Mouse (Mus musculus): ENCODE data around the gene Mgat4c. TPM values are rescaled to one million over a fixed set of nuclear protein-coding genes. Genes with fewer than 3 reads are reported as not detected.

Gene Mgat4c
- total and polyA plus RNA-seq, 2 experiments from 2014 or later = 50.3 to 81.8 TPM

DNA sequence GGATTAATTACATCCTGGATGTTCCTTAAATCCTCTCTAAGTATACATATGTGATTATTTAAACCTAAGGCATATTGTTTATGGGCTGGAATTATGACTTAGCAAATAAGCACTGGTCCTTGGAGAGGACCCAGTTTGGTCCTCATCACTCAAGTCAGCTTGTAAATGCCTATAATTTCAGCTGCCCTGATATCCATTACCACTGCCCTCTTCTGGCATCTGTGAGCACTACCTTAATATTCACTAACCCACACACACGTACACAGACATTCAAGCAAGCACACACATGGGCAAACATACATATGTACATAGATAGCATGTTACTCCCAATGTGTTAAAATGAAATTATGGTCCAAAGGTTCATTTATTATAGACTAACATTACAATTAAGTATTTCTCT is 474.6 kb downstream of the Mgat4c start:
- DNase-seq (ENCODE audit: low spot score) (peak; percentile 8), ATAC-seq (ENCODE audit: low FRiP score) (no peak)
- no peak overlapping the region for H3K9ac ChIP-seq (replicated peaks; ENCODE audit: low read length, poor library complexity, severe bottlenecking)
- 62% methylated on average over 1 of the region's 1 CpGs for WGBS
- H3K9me3 ChIP-seq (ENCODE audit: low read length) = no peaks in the 10 kb centered on the region
- H3K4me1 ChIP-seq (ENCODE audit: insufficient read depth, low read length) = no peaks in the 10 kb centered on the region
- no peak overlapping the region for H3K4me3 ChIP-seq (ENCODE audit: low read depth, low read length)
- H3K27ac ChIP-seq (ENCODE audit: low read depth, low read length) = no peak overlapping the region
- no peaks in the 10 kb centered on the region for H3K36me3 ChIP-seq (ENCODE audit: insufficient read depth, low read length)
- H3K27me3 ChIP-seq (ENCODE audit: insufficient read depth, low read length) = no peaks in the 10 kb centered on the region
- no peak overlapping the region for H3K4me2 ChIP-seq (ENCODE audit: low read depth, low read length, poor library complexity, severe bottlenecking)
- TF ChIP-seq CTCF (IDR thresholded peaks at IDR 0.05) = peak; percentile 43

- no peak for TF ChIP-seq CTCF (IDR thresholded peaks at IDR 0.05)
- WGBS = 15% methylated on average over 12 of the region's 12 CpGs
- DNase-seq (ENCODE audit: low spot score) (peak; percentile 65), ATAC-seq (ENCODE audit: low FRiP score) (peak; percentile 73)
- no peaks in the 10 kb centered on the region for H3K4me1 ChIP-seq (ENCODE audit: insufficient read depth, low read length)
- peak overlapping the region; percentile 52 for H3K9ac ChIP-seq (replicated peaks; ENCODE audit: low read length, poor library complexity, severe bottlenecking)
- no peaks in the 10 kb centered on the region for H3K9me3 ChIP-seq (ENCODE audit: low read length)
- H3K27ac ChIP-seq (ENCODE audit: low read depth, low read length) = peak overlapping the region; percentile 27; the same call in 1 of the 2 replicates
- peak overlapping the region; percentile 42 for H3K4me2 ChIP-seq (ENCODE audit: low read depth, low read length, poor library complexity, severe bottlenecking)
- no peaks in the 10 kb centered on the region for H3K27me3 ChIP-seq (ENCODE audit: insufficient read depth, low read length)
- H3K36me3 ChIP-seq (ENCODE audit: insufficient read depth, low read length) = no peaks in the 10 kb centered on the region
- H3K4me3 ChIP-seq (ENCODE audit: low read depth, low read length) = peak overlapping the region; percentile 40
These were observed 477.5 kb downstream of the Mgat4c start for GRCm38 (mm10) chr10:102158809-102159208.

GRCm38 (mm10) chr10:102184726-102185125 is 503.4 kb downstream of the Mgat4c start:
- WGBS = 61% methylated on average over 3 of the region's 3 CpGs
- no peak overlapping the region for H3K9ac ChIP-seq (replicated peaks; ENCODE audit: low read length, poor library complexity, severe bottlenecking)
- peak; percentile 47; the same call in 1 of the 2 replicates for ATAC-seq (ENCODE audit: low FRiP score)

GRCm38 (mm10) chr10:102191646-102192045 is 510.4 kb downstream of the Mgat4c start:
- Histone ChIP-seq H3K4me2 (ENCODE audit: low read depth, low read length, poor library complexity, severe bottlenecking) (no peak overlapping the region), H3K4me3 (ENCODE audit: low read depth, low read length) (no peak overlapping the region), H3K27ac (ENCODE audit: low read depth, low read length) (no peak overlapping the region), H3K9me3 (ENCODE audit: low read length) (no peaks in the 10 kb centered on the region), H3K4me1 (ENCODE audit: insufficient read depth, low read length) (no peaks in the 10 kb centered on the region), H3K9ac (replicated peaks; ENCODE audit: low read length, poor library complexity, severe bottlenecking) (no peak overlapping the region), H3K27me3 (ENCODE audit: insufficient read depth, low read length) (no peaks in the 10 kb centered on the region), H3K36me3 (ENCODE audit: insufficient read depth, low read length) (no peaks in the 10 kb centered on the region)
- DNase-seq (ENCODE audit: low spot score) (no peak), ATAC-seq (ENCODE audit: low FRiP score) (no peak)
- no peak for TF ChIP-seq CTCF (IDR thresholded peaks at IDR 0.05)
- WGBS = 92% methylated on average over 1 of the region's 1 CpGs

More at GRCm38 (mm10) chr10:102184726-102185125, 503.4 kb downstream of the Mgat4c start:
- no peak overlapping the region for H3K27ac ChIP-seq (ENCODE audit: low read depth, low read length)
- no peak overlapping the region for H3K4me2 ChIP-seq (ENCODE audit: low read depth, low read length, poor library complexity, severe bottlenecking)
- H3K4me1 ChIP-seq (ENCODE audit: insufficient read depth, low read length) = no peaks in the 10 kb centered on the region
- no peak overlapping the region for H3K4me3 ChIP-seq (ENCODE audit: low read depth, low read length)
- DNase-seq (ENCODE audit: low spot score) = peak; percentile 44
- H3K27me3 ChIP-seq (ENCODE audit: insufficient read depth, low read length) = no peaks in the 10 kb centered on the region
- no peaks in the 10 kb centered on the region for H3K9me3 ChIP-seq (ENCODE audit: low read length)
- H3K36me3 ChIP-seq (ENCODE audit: insufficient read depth, low read length) = no peaks in the 10 kb centered on the region
- no peak for TF ChIP-seq CTCF (IDR thresholded peaks at IDR 0.05)

DNA sequence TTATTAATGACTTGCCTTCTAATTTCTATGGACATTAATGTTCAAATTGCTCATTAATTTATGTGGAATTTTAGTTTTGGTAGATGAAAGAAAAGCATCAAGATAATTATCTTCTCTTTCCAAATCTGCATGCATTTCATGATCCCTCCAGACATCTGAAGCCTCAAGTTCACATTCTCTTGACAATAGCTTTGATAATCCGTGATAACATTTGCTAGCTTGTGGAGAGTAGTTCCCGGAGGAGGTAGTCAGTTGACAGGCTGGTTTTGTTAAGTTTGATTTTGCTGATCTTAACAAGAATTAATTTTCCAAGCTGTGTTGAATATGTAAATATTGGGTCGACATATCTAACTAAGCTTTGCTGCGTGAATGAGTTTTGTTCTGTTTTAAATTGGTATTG is 515.6 kb downstream of the Mgat4c start:
- Histone ChIP-seq H3K27ac (ENCODE audit: low read depth, low read length) (no peak overlapping the region), H3K36me3 (ENCODE audit: insufficient read depth, low read length) (no peaks in the 10 kb centered on the region), H3K4me3 (ENCODE audit: low read depth, low read length) (no peak overlapping the region), H3K27me3 (ENCODE audit: insufficient read depth, low read length) (no peaks in the 10 kb centered on the region), H3K4me2 (ENCODE audit: low read depth, low read length, poor library complexity, severe bottlenecking) (no peak overlapping the region), H3K9ac (replicated peaks; ENCODE audit: low read length, poor library complexity, severe bottlenecking) (no peak overlapping the region), H3K4me1 (ENCODE audit: insufficient read depth, low read length) (no peaks in the 10 kb centered on the region), H3K9me3 (ENCODE audit: low read length) (no peaks in the 10 kb centered on the region)
- 47% methylated on average over 4 of the region's 4 CpGs for WGBS
- DNase-seq (ENCODE audit: low spot score) (no peak), ATAC-seq (ENCODE audit: low FRiP score) (no peak)
- no peak for TF ChIP-seq CTCF (IDR thresholded peaks at IDR 0.05)

GRCm38 (mm10) chr10:102238558-102239211 is 557.4 kb downstream of the Mgat4c start:
- WGBS = 45% methylated on average over 6 of the region's 6 CpGs
- Histone ChIP-seq H3K4me2 (ENCODE audit: low read depth, low read length, poor library complexity, severe bottlenecking) (no peak overlapping the region), H3K36me3 (ENCODE audit: insufficient read depth, low read length) (no peaks in the 10 kb centered on the region), H3K27ac (ENCODE audit: low read depth, low read length) (no peak overlapping the region), H3K9ac (replicated peaks; ENCODE audit: low read length, poor library complexity, severe bottlenecking) (no peak overlapping the region), H3K9me3 (ENCODE audit: low read length) (no peaks in the 10 kb centered on the region), H3K4me1 (ENCODE audit: insufficient read depth, low read length) (no peaks in the 10 kb centered on the region), H3K4me3 (ENCODE audit: low read depth, low read length) (no peak overlapping the region), H3K27me3 (ENCODE audit: insufficient read depth, low read length) (no peaks in the 10 kb centered on the region)
- no peak for TF ChIP-seq CTCF (IDR thresholded peaks at IDR 0.05)
- no peak for ATAC-seq (ENCODE audit: low FRiP score)
- no peak for DNase-seq (ENCODE audit: low spot score)
